Mouse (Mus musculus) left cerebral cortex, adult 9 months (tissue): ENCODE results near the gene Fbxo17.

Experiments used
- DNase-seq, 2 experiments: peaks; one replicate each; pipeline ENCODE4 v3.0.0; 2022; ENCODE audit warnings: low spot score in 2 of 2

Fbxo17 gene

DNA sequence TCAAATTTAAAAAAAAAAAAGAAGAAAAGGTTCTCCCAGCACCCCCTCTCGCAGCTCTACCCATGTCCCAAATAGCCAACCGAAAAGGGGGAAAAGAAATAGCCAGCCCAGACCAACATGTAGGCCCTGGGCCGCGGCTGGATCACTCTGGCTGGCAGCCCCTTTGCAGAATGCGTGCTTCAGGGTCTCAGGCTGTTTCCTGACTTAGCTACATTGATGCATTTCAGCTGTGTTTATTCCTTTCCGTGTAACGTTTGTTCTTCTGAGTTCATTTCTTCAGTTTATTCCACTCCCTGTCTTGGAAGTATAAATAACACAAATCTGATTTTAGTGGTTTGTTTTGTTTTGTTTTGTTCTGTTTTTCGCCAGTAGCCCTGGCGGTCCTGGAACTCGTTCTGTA lies 1.1 kb downstream of the Fbxo17 start:
- no peak for DNase-seq

DNA sequence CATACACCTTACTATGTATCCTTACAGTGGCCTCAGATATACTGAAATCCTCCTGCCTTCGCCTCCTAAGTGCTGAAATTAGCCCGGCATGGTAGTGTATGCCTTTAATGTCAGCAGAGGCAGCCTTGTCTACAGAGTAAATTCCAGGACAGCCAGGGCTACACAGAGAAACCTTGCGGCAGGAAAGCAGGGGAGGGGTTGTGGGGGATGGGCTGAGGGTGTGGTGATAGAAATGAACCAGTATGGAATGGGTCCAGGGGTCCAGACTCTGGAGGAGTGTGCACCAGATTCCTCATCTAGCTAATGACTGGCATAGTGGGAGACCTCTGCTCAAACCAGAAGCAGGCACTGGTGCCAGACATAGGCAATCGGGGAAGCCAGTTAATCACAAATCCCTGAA lies 2.6 kb downstream of the Fbxo17 start:
- no peak for DNase-seq

DNA sequence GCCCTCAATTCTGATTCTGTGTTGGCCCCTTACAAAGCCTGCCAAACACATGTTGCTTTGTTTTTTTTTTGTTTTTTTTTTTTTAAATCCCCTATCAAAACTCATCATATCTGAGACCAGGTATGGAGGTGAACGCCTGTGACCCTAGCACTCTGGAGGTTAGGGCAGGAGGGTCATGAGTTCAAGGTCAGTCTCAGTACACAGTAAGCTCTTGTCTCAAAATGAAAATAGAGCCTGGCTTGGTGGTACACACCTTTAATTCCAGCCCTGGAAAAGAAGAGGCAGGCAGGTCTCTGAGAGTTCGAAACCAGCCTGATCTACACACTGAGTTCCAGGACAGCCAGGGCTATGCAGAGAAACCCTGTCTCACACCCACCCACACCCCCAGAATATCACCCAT lies 3.0 kb downstream of the Fbxo17 start:
- no peak for DNase-seq

- no peak for DNase-seq
Observed at GRCm38 (mm10) chr7:28720753-28721537, 4.3 kb downstream of the Fbxo17 start.

- DNase-seq: no peak
Observed at GRCm38 (mm10) chr7:28722079-28722478, 5.5 kb downstream of the Fbxo17 start.

- DNase-seq: no peak
Observed at GRCm38 (mm10) chr7:28724613-28725012, 8.0 kb downstream of the Fbxo17 start.

DNA sequence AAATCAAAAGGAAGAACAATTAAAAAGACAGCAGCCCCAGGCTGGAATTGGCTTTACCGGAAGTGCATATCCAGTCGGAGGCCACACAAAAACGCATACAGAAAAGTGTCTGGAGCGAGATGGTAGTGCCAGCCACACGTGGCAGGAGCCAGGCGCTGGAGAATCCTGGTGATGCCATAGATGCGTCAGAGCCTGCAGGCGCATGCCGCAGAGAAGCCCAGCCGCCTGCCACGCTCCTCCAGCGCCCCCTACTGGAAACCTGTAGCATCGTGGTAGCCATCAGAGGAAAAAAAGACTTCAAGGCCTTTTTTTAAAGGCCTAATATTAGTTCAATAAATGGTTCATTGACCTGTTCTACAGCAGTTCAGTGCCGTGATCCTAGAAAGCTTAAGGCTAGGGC lies 10.0 kb downstream of the Fbxo17 start:
- peak; percentile 54 to 82 for DNase-seq

DNA sequence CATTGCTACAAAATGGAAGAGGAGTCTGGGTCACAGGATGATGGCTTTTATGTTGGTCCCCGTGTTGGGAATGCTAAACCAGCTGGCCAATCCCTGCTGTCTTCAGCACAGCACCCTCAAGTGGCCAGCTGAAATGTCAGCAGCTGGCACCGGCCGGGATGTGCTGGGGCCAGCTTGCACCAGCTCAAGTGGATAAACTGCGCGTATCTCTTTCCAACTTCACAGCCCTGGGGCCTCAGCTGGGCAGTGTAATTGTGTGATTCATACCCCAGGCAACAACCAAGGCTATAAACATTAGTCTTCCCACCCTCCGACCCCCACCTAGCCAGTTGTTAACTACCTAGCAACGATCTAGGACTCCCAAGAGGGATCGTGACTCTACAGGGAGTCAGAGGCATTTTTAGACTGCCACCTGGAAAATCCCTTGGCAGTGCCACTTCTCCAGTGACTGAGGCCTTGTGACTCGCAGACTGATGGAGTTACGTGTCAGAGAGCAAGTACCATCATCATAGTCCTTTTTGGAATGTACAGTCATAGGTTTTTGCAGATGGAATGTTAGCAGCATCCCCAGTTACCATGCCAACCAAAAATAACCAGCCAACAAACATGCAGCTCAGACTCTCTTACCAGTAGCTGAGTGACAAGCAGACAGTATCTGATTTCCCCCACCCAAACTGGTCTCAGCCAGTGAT lies 11.2 kb downstream of the Fbxo17 start:
- DNase-seq: peak in 1 of 2 experiments; percentile 57

DNA sequence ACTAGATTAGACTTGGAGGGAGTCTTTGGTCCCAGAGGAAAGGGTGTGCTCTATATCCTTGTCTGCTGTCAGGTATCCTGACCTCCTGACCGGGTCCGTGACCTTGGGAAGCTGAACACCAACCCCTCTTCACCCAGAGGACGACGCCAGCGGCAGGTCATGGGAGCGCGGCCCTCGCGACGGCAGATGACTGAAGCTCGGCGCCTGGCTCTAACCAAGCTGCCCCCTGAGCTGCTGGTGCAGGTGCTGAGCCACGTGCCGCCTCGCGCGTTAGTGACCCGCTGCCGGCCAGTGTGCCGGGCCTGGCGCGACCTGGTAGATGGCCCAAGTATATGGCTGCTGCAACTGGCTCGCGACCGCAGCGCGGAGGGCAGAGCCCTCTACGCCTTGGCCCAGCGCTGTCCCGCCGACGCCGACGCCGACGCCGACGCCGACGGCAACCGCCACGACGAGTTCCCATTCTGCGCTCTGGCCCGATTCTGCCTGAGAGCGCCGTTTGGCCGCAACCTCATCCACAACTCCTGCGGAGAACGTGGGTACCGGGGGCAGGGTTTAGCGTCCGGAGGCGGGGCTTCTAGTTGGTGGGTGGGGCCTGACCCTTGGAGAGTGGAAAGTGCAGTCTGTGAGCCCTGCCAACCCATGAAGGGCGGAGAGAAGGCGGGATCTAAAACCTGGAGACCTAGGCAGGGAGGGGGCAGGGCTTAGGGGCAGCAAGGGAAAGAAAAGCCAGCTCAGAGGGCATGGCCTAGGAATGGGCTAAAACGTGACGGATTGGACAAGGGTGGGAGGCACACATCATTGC lies 15.9 kb downstream of the Fbxo17 start:
- peak in 1 of 2 experiments; percentile 61 for DNase-seq

- no peak for DNase-seq
Observed at GRCm38 (mm10) chr7:28733211-28733610, 16.6 kb downstream of the Fbxo17 start.

DNA sequence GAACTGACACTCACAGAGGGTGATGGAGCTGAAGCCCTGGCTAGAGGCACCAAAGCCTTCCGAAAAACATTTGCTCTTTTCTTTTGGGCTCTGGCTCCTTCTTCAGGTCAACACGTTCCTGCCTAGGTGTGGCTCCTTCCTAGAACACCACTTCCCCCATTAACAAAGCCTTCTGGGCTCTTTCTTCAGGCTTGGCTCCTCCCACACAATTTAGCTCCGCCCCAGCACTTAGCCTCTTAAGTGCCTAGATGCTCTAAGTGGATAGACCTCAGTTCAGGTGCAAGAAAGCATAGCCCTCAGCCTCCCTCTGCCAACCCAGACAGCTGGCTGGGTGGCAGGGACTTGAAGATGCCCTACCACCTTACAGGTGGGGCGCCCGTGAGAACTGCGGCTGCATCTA lies 19.1 kb downstream of the Fbxo17 start:
- DNase-seq: no peak

GRCm38 (mm10) chr7:28739829-28740228 lies 23.2 kb downstream of the Fbxo17 start:
- no peak for DNase-seq

DNA sequence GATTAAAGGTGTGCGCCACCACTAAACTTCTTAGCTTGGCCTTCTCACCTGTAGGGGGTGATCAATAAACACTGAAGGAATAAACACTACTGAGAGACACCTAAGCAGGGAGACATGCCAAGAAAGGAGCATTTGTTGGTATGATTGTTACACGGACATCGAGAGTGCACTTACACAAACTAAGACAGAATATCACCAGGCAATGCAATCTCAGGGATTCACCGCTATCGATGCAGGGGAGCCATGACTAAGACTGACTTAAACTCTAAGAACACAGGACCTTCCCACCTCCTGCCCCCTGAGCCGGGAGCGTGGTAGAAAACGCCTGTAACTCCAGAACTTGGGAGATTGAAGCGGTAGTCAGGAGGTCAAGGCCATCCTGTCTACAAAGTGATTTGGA lies 24.3 kb downstream of the Fbxo17 start:
- DNase-seq: no peak

- DNase-seq: no peak
Observed at GRCm38 (mm10) chr7:28741368-28741708, 24.7 kb downstream of the Fbxo17 start.

DNA sequence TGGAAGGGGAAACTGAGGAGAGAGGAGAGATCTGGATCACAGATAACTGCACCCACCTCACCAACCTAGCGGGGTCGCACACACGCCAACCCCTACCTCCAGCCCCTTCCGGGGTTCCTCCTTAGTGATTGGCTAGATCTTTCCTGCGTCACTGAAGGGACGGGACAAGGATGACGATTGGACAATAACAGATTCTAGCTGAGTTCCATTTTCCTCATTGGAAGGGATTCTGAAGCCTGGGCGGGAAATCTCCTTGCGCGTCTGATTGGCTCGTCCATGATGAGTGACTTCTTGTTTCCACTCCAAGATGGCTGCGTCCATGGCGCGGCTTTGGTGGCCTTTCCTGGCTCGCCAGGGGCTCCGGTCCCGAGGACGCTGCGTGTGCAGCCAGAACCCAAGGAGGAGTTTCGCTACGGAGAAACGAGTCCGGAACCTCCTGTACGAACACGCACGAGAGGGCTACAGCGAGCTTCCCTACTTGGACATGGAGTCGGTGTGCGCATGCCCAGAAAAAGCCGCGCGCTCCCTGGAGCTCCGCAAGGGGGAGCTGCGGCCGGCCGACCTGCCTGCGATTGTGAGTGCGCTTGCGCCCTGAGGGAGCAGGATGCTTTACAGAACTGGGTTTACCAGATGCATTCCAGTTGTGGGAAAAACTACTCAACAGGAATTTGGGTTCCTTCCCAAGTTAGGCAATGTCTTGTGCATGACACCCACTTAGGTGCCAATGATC lies 25.3 kb downstream of the Fbxo17 start, which contains the start of the genes Mrps12 and Sars2:
TSS of gene Mrps12 (minus strand) at position 112 of the 730 bp plus-strand sequence.
TSS of gene Sars2 (plus strand) at position 284 of the 730 bp plus-strand sequence.
- DNase-seq: peak; percentile 97 to 98

GRCm38 (mm10) chr7:28749935-28750334 lies 33.3 kb downstream of the Fbxo17 start:
- no peak for DNase-seq

GRCm38 (mm10) chr7:28756079-28756478 lies 39.5 kb downstream of the Fbxo17 start, which contains the start of gene Ccer2:
Gene Ccer2, plus strand, starts transcription at chr7:28756174.
- no peak for DNase-seq

DNA sequence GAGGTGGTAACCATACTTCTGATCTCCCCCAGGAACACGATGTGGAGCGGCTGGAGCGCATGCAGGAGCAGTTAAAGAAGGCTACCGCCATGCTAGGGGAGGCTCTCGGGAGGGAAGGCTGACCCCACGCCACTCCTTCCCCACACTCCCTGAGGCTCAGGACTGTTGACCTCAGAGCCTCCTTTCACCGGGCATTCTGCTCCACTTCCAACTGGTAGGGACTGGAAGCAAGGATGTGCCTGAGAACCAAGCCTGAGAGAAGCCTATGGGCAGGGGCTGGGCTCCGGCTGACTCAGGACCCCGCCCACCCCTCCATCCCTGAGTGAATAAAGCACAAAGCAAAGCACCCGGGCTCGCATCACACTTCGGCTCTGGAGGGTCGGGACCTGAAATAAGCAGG lies 42.0 kb downstream of the Fbxo17 start:
- DNase-seq: no peak

GRCm38 (mm10) chr7:28761907-28762306 lies 45.3 kb downstream of the Fbxo17 start:
- DNase-seq: no peak

DNA sequence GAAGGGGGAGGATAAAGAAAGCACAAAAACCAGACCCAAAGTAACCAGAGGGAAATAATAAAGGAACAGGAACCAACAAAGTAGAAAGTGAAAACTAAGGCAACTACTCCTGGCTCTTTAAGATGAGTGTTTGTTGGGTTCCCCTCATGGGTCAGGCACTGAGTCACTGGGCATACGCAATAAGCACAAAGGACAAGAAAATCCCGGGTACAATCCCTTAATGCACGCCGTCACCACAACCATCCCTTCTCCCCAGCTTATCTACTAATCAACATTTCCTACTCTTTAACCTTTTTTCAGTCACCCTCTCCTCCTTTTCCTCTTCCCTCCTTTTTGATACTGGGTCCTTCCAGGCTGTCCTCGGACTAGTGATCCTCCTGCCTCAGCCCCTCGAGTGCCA lies 48.6 kb downstream of the Fbxo17 start:
- no peak for DNase-seq

GRCm38 (mm10) chr7:28766173-28766879 lies 49.7 kb downstream of the Fbxo17 start, which contains the start of gene Sirt2:
Gene Sirt2, plus strand, starts transcription at chr7:28766735.
- DNase-seq: peak; percentile 98 to 100
